ENCODE assay signal across 9 mouse cellular contexts in genomic region chr15:102205779-102206178, GRCm38 (mm10). TPM values are rescaled to one million over a fixed set of nuclear protein-coding genes. Genes with fewer than 3 reads are reported as not detected.
DNase-seq lines count a peak whose midpoint lies in the region; ATAC-seq lines count a peak whose summit lies in the region.
"Had no signal": no experiment of that assay in that cellular context is flagged by ENCODE, and none has a peak within 500 bp of the region (broad histone marks: within the 10 kb centered on the region; RNA-seq: fewer than 3 reads in every experiment).

No protein-coding gene starts in this region.

- peak overlapping the region; percentile 44; the same call in 1 of the 2 replicates for H3K27ac ChIP-seq in lung, embryonic 16.5 days (ENCODE audit: low read length)
- H3K27ac ChIP-seq in hindbrain, embryonic 14.5 days = peak overlapping the region; percentile 99
- H3K27ac ChIP-seq in limb, embryonic 11.5 days (replicated peaks; ENCODE audit: low read depth, low read length) = no peak overlapping the region
- H3K27ac ChIP-seq: macrophage had no signal

- H3K27me3 ChIP-seq in lung, embryonic 16.5 days (ENCODE audit: control insufficient read depth, insufficient read depth, low read depth, low read length) = no peaks in the 10 kb centered on the region
- H3K27me3 ChIP-seq in hindbrain, embryonic 14.5 days (ENCODE audit: control insufficient read depth, insufficient read depth, low read length) = no peaks in the 10 kb centered on the region
- no peaks in the 10 kb centered on the region for H3K27me3 ChIP-seq in limb, embryonic 11.5 days (ENCODE audit: control insufficient read depth, insufficient read depth, low read length)

- peak overlapping the region; percentile 85 for H3K4me3 ChIP-seq in lung, embryonic 16.5 days (ENCODE audit: low read length)
- H3K4me3 ChIP-seq in hindbrain, embryonic 14.5 days (replicated peaks; ENCODE audit: low read length) = peak overlapping the region; percentile 79
- H3K4me3 ChIP-seq in limb, embryonic 11.5 days (ENCODE audit: low read depth, low read length) = no peak overlapping the region

- no peak for ATAC-seq in lung, embryonic 16.5 days (ENCODE audit: low read depth)
- peak; percentile 36; the same call in 1 of the 2 replicates for ATAC-seq in hindbrain, embryonic 14.5 days (ENCODE audit: low FRiP score)
- ATAC-seq in limb, embryonic 11.5 days (ENCODE audit: insufficient number of reproducible peaks, low FRiP score, low TSS enrichment, low read depth) = no peak

- H3K9me3 ChIP-seq in lung, embryonic 16.5 days (ENCODE audit: control insufficient read depth, low read length) = no peaks in the 10 kb centered on the region
- no peaks in the 10 kb centered on the region for H3K9me3 ChIP-seq in hindbrain, embryonic 14.5 days (ENCODE audit: control insufficient read depth, low read length)
- H3K9me3 ChIP-seq in limb, embryonic 11.5 days (ENCODE audit: control insufficient read depth, low read length) = no peaks in the 10 kb centered on the region

- H3K4me2 ChIP-seq in lung, embryonic 16.5 days (ENCODE audit: low read depth, low read length) = peak overlapping the region; percentile 76
- H3K4me2 ChIP-seq in hindbrain, embryonic 14.5 days (replicated peaks) = peak overlapping the region; percentile 60
- H3K4me2 ChIP-seq in limb, embryonic 11.5 days (ENCODE audit: low read depth, severe bottlenecking) = peak overlapping the region; percentile 46; the same call in 1 of the 2 replicates

- intact Hi-C loops in gastrocnemius, postnatal 14 days (cut with DNase I; ENCODE audit: low total_unique reads) = no loop called here

- peak overlapping the region; percentile 98 for H3K9ac ChIP-seq in lung, embryonic 16.5 days (ENCODE audit: low read length)
- peak overlapping the region; percentile 92 for H3K9ac ChIP-seq in hindbrain, embryonic 14.5 days
- peak overlapping the region; percentile 45; the same call in 1 of the 2 replicates for H3K9ac ChIP-seq in limb, embryonic 11.5 days (ENCODE audit: low read length)

- WGBS in lung, embryonic 16.5 days = 26% methylated on average over 8 of the region's 8 CpGs
- WGBS in hindbrain, embryonic 14.5 days = 31% methylated on average over 8 of the region's 8 CpGs
- WGBS in limb, embryonic 11.5 days = 85% methylated on average over 8 of the region's 8 CpGs

- DNase-seq in lung, postnatal 25 days (ENCODE audit: low spot score) = no peak
- DNase-seq in cerebellum, postnatal 10 days = peak; percentile 73 to 76
- DNase-seq in hindbrain, embryonic 14.5 days (ENCODE audit: low spot score) = peak; percentile 73
- DNase-seq in limb, embryonic 11.5 days (ENCODE audit: low spot score) = no peak
- peak; percentile 39 to 40 for DNase-seq in right cerebral cortex, adult 2 months (ENCODE audit: low spot score in 2 of 2)
- no peak for DNase-seq in urinary bladder, postnatal 14 days (ENCODE audit: low spot score)
- DNase-seq in gastrocnemius, postnatal 14 days = no peak

- peaks cover 30% of the 10 kb centered on the region for H3K4me1 ChIP-seq in lung, embryonic 16.5 days (replicated peaks; ENCODE audit: control insufficient read depth, insufficient read depth, low read length)
- peaks cover 39% of the 10 kb centered on the region for H3K4me1 ChIP-seq in hindbrain, embryonic 14.5 days (replicated peaks; ENCODE audit: control insufficient read depth, insufficient read depth, low read length)
- peaks cover 16% of the 10 kb centered on the region for H3K4me1 ChIP-seq in limb, embryonic 11.5 days (ENCODE audit: control insufficient read depth, insufficient read depth, low read length)

- H3K36me3 ChIP-seq in lung, embryonic 16.5 days (ENCODE audit: control insufficient read depth, insufficient read depth, low read length) = peaks cover 26% of the 10 kb centered on the region
- peaks cover 63% of the 10 kb centered on the region for H3K36me3 ChIP-seq in hindbrain, embryonic 14.5 days (replicated peaks; ENCODE audit: control insufficient read depth, insufficient read depth)
- H3K36me3 ChIP-seq in limb, embryonic 11.5 days (ENCODE audit: control insufficient read depth, insufficient read depth, low read length) = peaks cover 14% of the 10 kb centered on the region; the same call in 1 of the 2 replicates

RNA-seq across cellular contexts. Expression of gene Csad, which starts 1.3 kb away (rescaled TPM):
- 69.5 and 70.6 TPM in 2 replicates for polyA plus RNA-seq in lung, embryonic 16.5 days (2015; fragmentation: Nextera tagmentation; extraction: Ambion mirVana)
- 27.5 and 33.3 TPM in 2 replicates for polyA plus RNA-seq in hindbrain, embryonic 14.5 days (2014; fragmentation: Nextera tagmentation; extraction: Ambion mirVana)
- polyA plus RNA-seq in limb, embryonic 11.5 days (2014; fragmentation: Nextera tagmentation; extraction: Ambion mirVana) = 37.3 and 37.5 TPM in 2 replicates
- total RNA-seq in gastrocnemius, postnatal 14 days (2021) = 10 to 100 TPM; 14.1 to 15.6 TPM

RNA-seq across cellular contexts. Expression of gene Zfp740, which starts 2.7 kb away (rescaled TPM):
- polyA plus RNA-seq in lung, embryonic 16.5 days (2015; fragmentation: Nextera tagmentation; extraction: Ambion mirVana) = 64.0 and 67.0 TPM in 2 replicates
- 45.4 and 47.1 TPM in 2 replicates for polyA plus RNA-seq in hindbrain, embryonic 14.5 days (2014; fragmentation: Nextera tagmentation; extraction: Ambion mirVana)
- polyA plus RNA-seq in limb, embryonic 11.5 days (2014; fragmentation: Nextera tagmentation; extraction: Ambion mirVana) = 67.5 and 71.1 TPM in 2 replicates
- 10 to 100 TPM; 27.6 to 30.5 TPM for total RNA-seq in gastrocnemius, postnatal 14 days (2021)

RNA-seq across cellular contexts. Expression of gene Itgb7, which starts 26.0 kb away (rescaled TPM):
- 3.0 and 3.9 TPM in 2 replicates for polyA plus RNA-seq in lung, embryonic 16.5 days (2015; fragmentation: Nextera tagmentation; extraction: Ambion mirVana)
- polyA plus RNA-seq in hindbrain, embryonic 14.5 days (2014; fragmentation: Nextera tagmentation; extraction: Ambion mirVana) = 0.22 and 1.1 TPM in 2 replicates
- polyA plus RNA-seq in limb, embryonic 11.5 days (2014; fragmentation: Nextera tagmentation; extraction: Ambion mirVana) = 0.57 and 0.71 TPM in 2 replicates
- total RNA-seq in gastrocnemius, postnatal 14 days (2021) = 1 to 10 TPM; 1.0 to 1.1 TPM

RNA-seq across cellular contexts. Expression of gene Rarg, which starts 51.5 kb away (rescaled TPM):
- polyA plus RNA-seq in lung, embryonic 16.5 days (2015; fragmentation: Nextera tagmentation; extraction: Ambion mirVana) = 46.7 and 46.9 TPM in 2 replicates
- polyA plus RNA-seq in hindbrain, embryonic 14.5 days (2014; fragmentation: Nextera tagmentation; extraction: Ambion mirVana) = 6.2 and 6.7 TPM in 2 replicates
- 118 and 119 TPM in 2 replicates for polyA plus RNA-seq in limb, embryonic 11.5 days (2014; fragmentation: Nextera tagmentation; extraction: Ambion mirVana)
- total RNA-seq in gastrocnemius, postnatal 14 days (2021) = 10 to 100 TPM; 12.9 to 13.2 TPM

RNA-seq across cellular contexts. Expression of gene Soat2, which starts 55.5 kb away (rescaled TPM):
- 0.30 and 0.50 TPM in 2 replicates for polyA plus RNA-seq in lung, embryonic 16.5 days (2015; fragmentation: Nextera tagmentation; extraction: Ambion mirVana)
- 0.13 TPM in 1 of 2 replicates, not detected in the other for polyA plus RNA-seq in hindbrain, embryonic 14.5 days (2014; fragmentation: Nextera tagmentation; extraction: Ambion mirVana)
- 0.09 and 0.24 TPM in 2 replicates for polyA plus RNA-seq in limb, embryonic 11.5 days (2014; fragmentation: Nextera tagmentation; extraction: Ambion mirVana)
- total RNA-seq in gastrocnemius, postnatal 14 days (2021) = under 1 TPM in 1 of 2 experiments, not detected in 1; 0.13 TPM

Comparison
In these comparisons a context has a peak if more than half of its experiments do, and no peak if none do; other contexts are left out.
1. H3K9ac ChIP-seq: peak in every context shown above with its lines; median percentile 98 in lung, embryonic 16.5 days; 92 in hindbrain, embryonic 14.5 days; 45 in limb, embryonic 11.5 days.
2. DNase-seq: peak in cerebellum, postnatal 10 days (2 of 2), hindbrain, embryonic 14.5 days (single experiment) and right cerebral cortex, adult 2 months (2 of 2); none in lung, postnatal 25 days (single experiment), limb, embryonic 11.5 days (single experiment), urinary bladder, postnatal 14 days (single experiment) and gastrocnemius, postnatal 14 days (single experiment).
3. Peak in every context shown above with its lines, with median percentiles within 50 percentile points of each other: H3K4me2 ChIP-seq.